Mouse (Mus musculus) heart, embryonic 15.5 days (tissue): ENCODE results near the gene Psma5. TPM values are rescaled to one million over a fixed set of nuclear protein-coding genes. Genes with fewer than 3 reads are reported as not detected.

Source experiments
- ATAC-seq: fragments of 200-750 bp; cut with Nextera tagmentation; replicated peaks from 2 replicates; pipeline ENCODE4 v1.8.0; 2017; ENCODE audit warnings: low read depth, moderate TSS enrichment; ENCODE audit not compliant: insufficient number of reproducible peaks, insufficient read depth, low FRiP score
- H3K27ac ChIP-seq: fragments of 300-500 bp; sonication (generic); 2 replicates; pipeline ENCODE4 v1.5.1; 2015; ENCODE audit warnings: mild to moderate bottlenecking, inconsistent platforms
- H3K27me3 ChIP-seq: fragments of 300-500 bp; sonication (generic); 2 replicates; pipeline ENCODE4 v1.6.1; 2015; ENCODE audit warnings: inconsistent platforms
- H3K36me3 ChIP-seq: fragments of 300-500 bp; sonication (generic); 2 replicates; pipeline ENCODE4 v1.6.1; 2015; ENCODE audit warnings: mild to moderate bottlenecking, inconsistent platforms
- H3K4me1 ChIP-seq: fragments of 300-500 bp; sonication (generic); replicated peaks from 2 replicates; pipeline ENCODE4 v1.6.1; 2015; ENCODE audit warnings: inconsistent platforms
- H3K4me2 ChIP-seq: fragments of 300-500 bp; sonication (generic); 2 replicates; pipeline ENCODE4 v1.6.1; 2015; ENCODE audit warnings: inconsistent platforms, mild to moderate bottlenecking, moderate library complexity
- H3K4me3 ChIP-seq: fragments of 300-500 bp; sonication (generic); 2 replicates; pipeline ENCODE4 v1.5.1; 2015; ENCODE audit warnings: mild to moderate bottlenecking, inconsistent platforms
- H3K9ac ChIP-seq: fragments of 300-500 bp; sonication (generic); 2 replicates; pipeline ENCODE4 v1.6.1; 2015; ENCODE audit warnings: mild to moderate bottlenecking, inconsistent platforms
- H3K9me3 ChIP-seq: fragments of 300-500 bp; sonication (generic); replicated peaks from 2 replicates; pipeline ENCODE4 v1.6.1; 2016; ENCODE audit warnings: inconsistent platforms
- WGBS: fragments of 180-500 bp; shearing (Covaris S2); methylation state at CpG from one replicate; pipeline ENCODE4 v1.1.7; 2015; ENCODE audit warnings: mixed read lengths; 5-methylcytosine and 5-hydroxymethylcytosine counted together
- polyA plus RNA-seq: library from polyadenylated mRNA; unstranded; fragments of >200 nt; fragmentation: Nextera tagmentation; extraction: Ambion mirVana; gene quantifications from 2 replicates; pipeline ENCODE4 v1.2.1, GENCODE M21; 2015

The Psma5 gene
- 174 and 197 TPM in 2 replicates for polyA plus RNA-seq

DNA sequence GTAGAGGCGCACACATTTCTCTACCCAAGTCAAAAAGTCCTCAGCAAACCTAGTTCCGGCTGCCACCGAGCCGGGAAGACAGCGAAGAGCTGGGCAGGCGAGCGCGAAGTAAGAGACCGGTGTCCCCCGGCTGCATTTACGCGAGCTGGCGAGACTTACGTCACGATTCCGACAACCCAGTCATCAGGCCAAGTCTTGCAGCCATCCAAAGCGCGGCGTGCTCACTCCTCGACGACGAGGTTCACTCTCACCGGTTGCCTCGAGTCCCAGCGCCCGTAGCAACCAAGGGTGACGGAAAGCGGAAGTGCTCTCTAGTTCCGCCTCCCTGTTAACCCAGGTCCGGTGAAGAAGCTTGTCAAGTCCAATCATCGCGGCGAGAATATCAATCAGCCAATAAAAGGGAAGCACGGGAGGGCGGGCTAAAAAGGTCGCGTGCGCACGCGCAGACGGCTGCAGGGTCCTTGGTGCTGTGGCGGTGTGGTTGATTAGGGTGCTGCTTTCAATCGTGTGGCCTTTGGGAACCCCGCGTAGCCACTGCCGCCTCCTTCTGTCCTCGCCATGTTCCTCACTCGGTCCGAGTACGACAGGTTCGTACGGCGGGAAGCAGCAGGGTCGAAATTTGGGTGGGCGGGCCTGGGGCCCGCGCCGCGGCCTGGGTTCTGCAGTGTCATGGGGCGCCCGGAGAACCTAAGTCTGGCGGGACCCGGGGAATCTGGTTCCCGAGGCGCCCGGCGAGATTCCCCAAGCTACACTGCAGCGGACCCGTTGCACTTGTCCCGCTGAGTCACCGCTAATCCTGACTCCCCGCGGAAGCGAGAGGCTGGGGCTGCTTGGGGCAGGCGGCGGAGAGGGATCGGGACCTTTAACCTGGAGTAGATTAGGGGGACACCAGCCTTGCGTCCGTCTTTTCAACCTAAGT lies at the start of gene Psma5:
TSS of gene Psma5 (plus strand) at position 208 of the 919 bp plus-strand sequence.
- peaks cover 18% of the 10 kb centered on the region for H3K4me1 ChIP-seq
- peak within 1 kb of the TSS; percentile 97 for H3K4me3 ChIP-seq
- peak; percentile 97 for ATAC-seq
- H3K9me3 ChIP-seq, result no peaks in the 10 kb centered on the region
- no peaks in the 10 kb centered on the region for H3K27me3 ChIP-seq
- H3K27ac ChIP-seq, result peak within 1 kb of the TSS; percentile 65
- H3K9ac ChIP-seq, result peak within 1 kb of the TSS; percentile 95
- WGBS, result under 1% methylated on average over 79 of the region's 79 CpGs
- H3K4me2 ChIP-seq, result peak within 1 kb of the TSS; percentile 80
- H3K36me3 ChIP-seq, result peaks cover 3% of the 10 kb centered on the region

DNA sequence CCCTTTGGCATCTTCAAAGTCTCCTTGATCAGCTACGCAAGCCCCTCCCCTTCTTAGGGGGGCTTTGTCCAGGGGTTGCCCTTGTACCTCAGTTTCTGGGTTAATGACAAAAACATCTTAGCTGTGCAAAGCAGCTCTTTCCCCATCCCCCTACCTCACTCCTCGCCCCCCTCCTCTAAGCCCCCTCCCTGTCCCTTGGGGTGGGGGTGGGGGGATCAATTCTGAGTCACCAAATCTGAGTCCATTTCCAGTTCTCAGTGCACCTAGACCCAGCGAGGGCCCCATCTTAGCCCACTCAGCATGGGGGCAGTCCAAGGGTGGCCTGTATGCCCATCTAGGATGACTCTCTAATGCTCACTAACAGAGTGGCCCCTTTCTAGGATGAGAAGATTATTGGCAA lies 47.7 kb upstream of the Psma5 start:
- Histone ChIP-seq H3K4me1 (peaks cover 20% of the 10 kb centered on the region), H3K4me3 (peak overlapping the region; percentile 82), H3K27ac (no peak overlapping the region), H3K4me2 (peak overlapping the region; percentile 93), H3K36me3 (peaks cover 24% of the 10 kb centered on the region), H3K9ac (peak overlapping the region; percentile 78; the same call in 1 of the 2 replicates), H3K27me3 (peaks cover 3% of the 10 kb centered on the region; the same call in 1 of the 2 replicates), H3K9me3 (no peaks in the 10 kb centered on the region)
- 82% methylated on average over 3 of the region's 3 CpGs for WGBS
- no peak for ATAC-seq

DNA sequence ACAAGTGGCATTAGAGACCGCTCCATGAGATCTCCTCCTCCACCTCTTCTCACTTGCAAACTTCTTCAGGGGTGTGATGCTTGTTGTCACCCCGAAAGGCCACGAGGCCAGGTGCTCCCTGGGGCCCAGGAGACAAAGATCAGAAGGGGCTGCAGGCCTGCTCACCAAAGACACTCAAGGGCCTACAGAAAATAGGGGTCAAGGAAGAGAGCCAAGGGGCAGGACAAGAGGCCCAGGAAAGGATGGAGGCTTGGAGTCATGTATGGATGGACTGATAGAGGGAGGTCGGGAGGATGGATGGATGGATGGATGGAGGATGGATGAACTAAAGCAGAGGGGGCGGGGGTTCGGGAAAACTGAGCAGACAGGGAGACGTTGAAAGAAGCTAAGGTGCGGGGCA lies 47.2 kb upstream of the Psma5 start:
- Histone ChIP-seq H3K9ac (peak overlapping the region; percentile 78), H3K36me3 (peaks cover 20% of the 10 kb centered on the region), H3K4me3 (peak overlapping the region; percentile 82), H3K27me3 (peaks cover 7% of the 10 kb centered on the region; the same call in 1 of the 2 replicates), H3K9me3 (no peaks in the 10 kb centered on the region), H3K4me2 (peak overlapping the region; percentile 93), H3K27ac (no peak overlapping the region), H3K4me1 (peaks cover 20% of the 10 kb centered on the region)
- ATAC-seq, result no peak
- WGBS, result 7% methylated on average over 8 of the region's 8 CpGs

DNA sequence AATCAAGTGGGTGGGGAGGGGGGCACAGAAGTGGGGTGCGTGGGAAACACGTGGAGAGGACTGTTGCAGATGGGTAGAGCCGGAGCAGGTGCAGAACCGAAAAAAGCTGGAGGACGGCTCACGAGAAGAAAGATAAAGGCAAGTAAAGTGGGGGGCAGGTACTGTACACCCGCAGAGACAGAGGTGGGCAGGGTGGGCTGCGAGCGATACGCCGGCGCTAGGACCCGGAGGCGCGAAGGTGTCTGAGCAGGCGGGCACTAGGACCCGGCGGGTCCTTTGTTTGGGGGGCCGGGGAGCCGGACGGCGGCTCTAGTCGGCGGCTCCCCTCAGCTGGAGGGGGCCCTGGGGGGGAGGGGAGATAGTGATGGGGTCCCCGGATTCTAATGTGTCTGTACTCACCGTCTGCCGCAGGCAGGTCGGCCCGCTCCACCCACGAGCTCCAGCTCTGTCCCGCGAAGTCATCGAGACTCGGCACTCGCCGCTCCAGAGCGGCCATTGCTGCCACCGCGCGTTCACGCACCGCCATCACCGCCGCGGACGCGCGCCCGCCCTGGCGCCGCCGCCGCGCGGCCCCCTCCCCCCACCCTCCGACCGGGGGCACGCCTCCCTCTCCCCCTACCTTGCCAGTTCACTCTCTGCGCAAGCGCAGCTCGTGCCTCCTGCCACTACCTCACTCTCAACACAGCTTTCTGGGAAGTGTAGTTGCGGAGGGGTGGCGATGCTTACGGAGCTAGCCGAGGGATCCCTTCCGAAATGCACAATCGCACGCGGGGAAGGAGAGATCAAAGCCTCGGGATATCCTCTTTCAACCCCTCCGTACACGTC lies 46.6 kb upstream of the Psma5 start:
- Histone ChIP-seq H3K27ac (peak overlapping the region; percentile 91), H3K27me3 (peaks cover 7% of the 10 kb centered on the region; the same call in 1 of the 2 replicates), H3K9me3 (no peaks in the 10 kb centered on the region), H3K4me1 (peaks cover 20% of the 10 kb centered on the region), H3K36me3 (peaks cover 15% of the 10 kb centered on the region), H3K4me2 (peak overlapping the region; percentile 93), H3K4me3 (peak overlapping the region; percentile 82), H3K9ac (peak overlapping the region; percentile 78)
- ATAC-seq, result peak; percentile 96
- WGBS, result under 1% methylated on average over 60 of the region's 72 CpGs

DNA sequence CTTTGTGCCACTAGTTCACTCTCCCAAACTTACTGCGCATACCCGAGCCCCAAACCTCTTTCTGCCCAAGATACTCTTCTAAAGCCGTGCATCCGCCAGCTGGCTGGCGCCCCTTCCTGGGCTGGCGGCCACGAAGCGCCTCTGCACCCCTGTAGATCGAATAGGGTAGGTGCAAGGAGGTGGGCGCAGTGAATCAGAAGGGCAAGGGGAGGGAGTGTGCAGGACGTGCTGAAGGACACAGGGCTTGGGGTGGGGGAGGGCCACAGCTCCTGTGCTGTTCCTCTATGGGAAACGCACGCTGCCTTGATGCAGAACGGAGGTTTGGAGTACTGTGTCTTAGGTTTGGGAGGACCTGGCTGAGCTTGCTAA lies 46.0 kb upstream of the Psma5 start, which contains the start of gene Atxn7l2:
TSS of gene Atxn7l2 (minus strand) at position 164 of the 369 bp plus-strand sequence.
- peaks cover 9% of the 10 kb centered on the region; the same call in 1 of the 2 replicates for H3K36me3 ChIP-seq
- H3K27me3 ChIP-seq, result peaks cover 7% of the 10 kb centered on the region
- peak within 1 kb of the TSS; percentile 93 for H3K4me2 ChIP-seq
- peak within 1 kb of the TSS; percentile 91 for H3K27ac ChIP-seq
- no peaks in the 10 kb centered on the region for H3K9me3 ChIP-seq
- H3K4me1 ChIP-seq, result peaks cover 20% of the 10 kb centered on the region
- peak; percentile 71 for ATAC-seq
- peak within 1 kb of the TSS; percentile 78 for H3K9ac ChIP-seq
- 0% methylated on average over 14 of the region's 14 CpGs for WGBS
- peak within 1 kb of the TSS; percentile 82 for H3K4me3 ChIP-seq

DNA sequence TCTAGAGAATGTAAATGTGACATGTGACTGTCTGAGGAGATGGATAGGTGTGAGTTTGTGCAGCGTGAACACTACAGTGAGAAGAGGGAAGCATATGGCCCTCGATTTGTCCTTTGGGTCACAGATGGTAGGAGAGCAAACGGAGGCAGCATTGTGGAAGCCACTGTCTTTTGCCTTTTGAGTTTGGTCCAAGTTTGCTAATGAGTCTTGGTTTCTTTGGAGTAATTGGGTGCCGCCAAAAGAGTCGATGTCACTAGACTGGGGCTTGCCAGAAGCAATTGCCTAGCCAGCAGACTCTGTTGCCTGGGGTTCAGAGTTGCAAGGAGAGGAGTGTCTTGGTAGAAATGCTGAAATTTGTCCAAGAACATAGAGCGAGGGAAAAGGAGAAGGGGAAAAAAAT lies 44.9 kb upstream of the Psma5 start:
- no peak for ATAC-seq
- peaks cover 20% of the 10 kb centered on the region for H3K4me1 ChIP-seq
- no peak overlapping the region for H3K4me2 ChIP-seq

DNA sequence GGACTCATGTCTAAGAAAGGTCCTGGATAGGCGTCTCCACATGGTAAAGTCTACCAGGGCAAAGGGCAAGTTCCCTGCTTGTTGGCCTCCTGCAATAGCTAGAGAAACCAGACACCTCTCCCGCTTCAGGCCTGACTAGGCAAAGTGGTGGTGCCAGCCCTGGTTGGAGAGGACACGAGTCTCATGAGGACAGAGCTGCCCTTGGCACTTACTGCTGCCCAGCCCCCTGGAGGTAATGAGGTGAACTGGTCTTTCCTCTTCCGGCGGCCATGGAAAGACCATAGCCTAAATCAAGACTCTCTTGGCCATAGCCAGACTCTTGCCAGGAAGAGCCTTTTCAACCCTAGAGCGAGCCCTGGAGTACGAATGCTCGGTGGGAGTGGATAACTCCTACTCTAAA lies 44.3 kb upstream of the Psma5 start:
- peaks cover 15% of the 10 kb centered on the region for H3K4me1 ChIP-seq
- ATAC-seq, result no peak
- no peak overlapping the region for H3K4me2 ChIP-seq
- 77% methylated on average over 8 of the region's 8 CpGs for WGBS
- H3K4me3 ChIP-seq, result no peak overlapping the region
- no peak overlapping the region for H3K27ac ChIP-seq
- no peaks in the 10 kb centered on the region for H3K36me3 ChIP-seq
- H3K9me3 ChIP-seq, result no peaks in the 10 kb centered on the region
- peaks cover 19% of the 10 kb centered on the region for H3K27me3 ChIP-seq
- H3K9ac ChIP-seq, result no peak overlapping the region

More for the DNA sequence above, 44.9 kb upstream of the Psma5 start:
- no peaks in the 10 kb centered on the region for H3K9me3 ChIP-seq
- 81% methylated on average over 6 of the region's 6 CpGs for WGBS
- H3K27ac ChIP-seq, result no peak overlapping the region
- H3K9ac ChIP-seq, result no peak overlapping the region
- H3K4me3 ChIP-seq, result no peak overlapping the region
- peaks cover 16% of the 10 kb centered on the region for H3K27me3 ChIP-seq
- no peaks in the 10 kb centered on the region for H3K36me3 ChIP-seq

DNA sequence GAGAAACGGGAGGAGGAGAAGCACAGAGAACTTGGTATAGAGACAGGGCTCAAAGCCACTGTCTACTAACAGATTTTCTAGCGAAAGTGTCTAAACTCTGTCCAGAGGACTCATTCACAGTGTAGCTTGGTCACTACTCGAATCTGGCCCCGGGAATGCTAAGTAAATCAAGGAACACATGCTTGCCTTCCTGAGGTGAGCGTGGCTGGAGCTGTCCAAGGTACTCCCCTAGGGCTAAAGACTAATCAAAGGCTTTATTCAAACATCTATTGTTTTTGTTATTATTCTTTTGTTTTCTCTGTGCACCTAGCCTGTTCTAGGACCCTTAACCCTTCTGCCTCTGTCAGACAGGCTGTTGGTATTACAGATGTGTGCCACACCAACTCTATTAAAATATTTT lies 42.0 kb upstream of the Psma5 start:
- Histone ChIP-seq H3K4me2 (no peak overlapping the region), H3K9me3 (no peaks in the 10 kb centered on the region), H3K36me3 (no peaks in the 10 kb centered on the region), H3K27ac (no peak overlapping the region), H3K4me3 (no peak overlapping the region), H3K4me1 (peaks cover 4% of the 10 kb centered on the region), H3K9ac (no peak overlapping the region), H3K27me3 (peaks cover 29% of the 10 kb centered on the region)
- WGBS, result 12% methylated on average over 5 of the region's 5 CpGs
- ATAC-seq, result no peak

DNA sequence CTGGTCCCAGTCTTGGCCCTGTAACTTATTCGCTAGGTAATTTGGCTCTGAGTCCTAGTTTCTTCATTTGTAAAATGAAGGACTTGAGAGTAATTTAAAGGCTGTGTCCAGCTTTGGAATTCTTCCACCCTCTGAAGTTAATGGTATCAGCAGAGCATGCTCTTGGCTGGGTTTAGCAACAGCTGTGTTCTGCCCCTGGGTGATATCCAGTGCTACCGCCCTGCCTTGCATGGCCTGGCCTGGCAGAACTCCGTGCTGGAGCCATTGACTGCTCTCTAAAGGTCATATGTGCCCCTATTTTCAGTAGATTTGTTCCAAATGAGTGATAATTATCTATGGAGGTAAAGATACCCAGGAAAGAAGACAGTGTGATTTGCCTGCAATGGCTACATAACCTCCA lies 36.1 kb upstream of the Psma5 start:
- no peak for ATAC-seq
- Histone ChIP-seq H3K4me1 (peaks cover under 1% of the 10 kb centered on the region), H3K36me3 (no peaks in the 10 kb centered on the region), H3K27ac (no peak overlapping the region), H3K27me3 (peaks cover 65% of the 10 kb centered on the region), H3K9me3 (no peaks in the 10 kb centered on the region), H3K4me3 (no peak overlapping the region), H3K4me2 (no peak overlapping the region), H3K9ac (no peak overlapping the region)
- WGBS, result 60% methylated on average over 3 of the region's 3 CpGs

DNA sequence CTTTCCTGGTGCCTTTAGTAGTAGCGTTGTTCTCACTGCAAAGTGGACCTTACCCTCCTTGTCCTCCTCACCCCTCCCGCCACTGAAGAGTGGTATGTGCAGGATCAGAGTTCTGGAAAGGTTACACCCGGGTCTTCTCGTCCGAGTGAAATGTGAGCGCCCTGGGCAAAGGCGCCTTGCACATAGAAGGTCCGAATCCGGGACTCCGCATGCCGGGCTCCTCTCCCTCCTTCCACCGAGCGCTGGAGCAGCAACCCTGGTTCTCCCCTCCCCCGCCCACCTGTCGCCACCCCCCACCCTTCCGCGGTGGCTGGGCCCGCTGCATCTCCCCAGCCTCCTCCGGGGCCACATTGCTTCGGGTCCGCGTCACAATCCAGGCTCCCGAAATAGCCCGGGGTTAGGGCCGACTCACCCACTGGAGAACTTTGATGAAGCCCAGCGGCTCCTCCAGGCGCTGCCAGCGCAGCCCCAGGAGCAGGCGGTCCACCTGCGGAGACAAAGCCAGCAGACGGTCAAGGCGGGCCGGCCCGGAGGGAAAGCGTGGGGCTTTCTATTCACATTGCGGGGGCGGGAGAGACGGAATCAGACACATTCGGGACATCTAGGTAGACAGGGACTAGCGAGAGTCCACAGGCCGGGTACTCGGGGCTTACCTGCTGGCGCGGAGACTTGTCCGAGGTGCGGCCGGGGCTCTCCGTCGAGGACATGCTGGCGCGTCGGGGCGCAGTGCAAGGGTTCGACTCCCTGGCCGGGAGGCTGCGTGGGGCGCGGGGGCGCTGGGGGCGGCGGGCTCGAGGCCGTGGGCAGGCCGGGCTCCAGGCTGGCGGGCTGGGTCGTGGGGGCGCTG lies 30.8 kb upstream of the Psma5 start:
- no peaks in the 10 kb centered on the region for H3K9me3 ChIP-seq
- H3K9ac ChIP-seq, result peak overlapping the region; percentile 57
- peak overlapping the region; percentile 90 for H3K4me2 ChIP-seq
- H3K36me3 ChIP-seq, result no peaks in the 10 kb centered on the region
- 0 out of 2 replicates have a peak, but pooled peaks have one; percentile 27 for ATAC-seq
- H3K27ac ChIP-seq, result no peak overlapping the region
- peaks cover 12% of the 10 kb centered on the region for H3K4me1 ChIP-seq
- peak overlapping the region; percentile 54 for H3K4me3 ChIP-seq
- peaks cover 61% of the 10 kb centered on the region for H3K27me3 ChIP-seq
- WGBS, result 2% methylated on average over 66 of the region's 67 CpGs
